Mouse (Mus musculus) heart, adult 11 months (tissue): ENCODE measurements around the gene Pigu.

Experiments
- DNase-seq: peaks from one replicate; pipeline ENCODE4 v3.0.0; 2022

Pigu gene

GRCm38 (mm10) chr2:155357686-155358399, 613 bp upstream of the Pigu start:
- peak; percentile 70 for DNase-seq

DNA sequence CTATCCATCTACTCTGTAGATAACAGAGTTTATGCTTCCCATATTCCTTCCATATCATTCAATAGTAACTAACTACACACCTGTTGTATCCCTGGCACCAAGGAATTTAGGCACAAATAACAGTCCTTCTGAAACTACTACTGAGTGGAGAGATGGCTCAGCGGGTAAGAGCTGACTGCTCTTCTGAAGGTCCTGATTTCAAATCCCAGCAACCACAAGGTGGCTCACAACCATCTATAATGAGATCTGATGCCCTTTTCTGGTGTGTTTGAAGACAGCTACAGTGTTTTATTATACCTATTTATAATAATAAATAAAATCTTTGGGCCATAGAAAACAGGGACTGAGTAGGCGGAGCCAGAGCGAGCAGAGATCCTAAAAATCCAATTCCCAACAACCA, 2.8 kb downstream of the Pigu start:
- peak; percentile 52 for DNase-seq

- DNase-seq: no peak
Measured at GRCm38 (mm10) chr2:155346670-155347069, 10.6 kb downstream of the Pigu start.

DNA sequence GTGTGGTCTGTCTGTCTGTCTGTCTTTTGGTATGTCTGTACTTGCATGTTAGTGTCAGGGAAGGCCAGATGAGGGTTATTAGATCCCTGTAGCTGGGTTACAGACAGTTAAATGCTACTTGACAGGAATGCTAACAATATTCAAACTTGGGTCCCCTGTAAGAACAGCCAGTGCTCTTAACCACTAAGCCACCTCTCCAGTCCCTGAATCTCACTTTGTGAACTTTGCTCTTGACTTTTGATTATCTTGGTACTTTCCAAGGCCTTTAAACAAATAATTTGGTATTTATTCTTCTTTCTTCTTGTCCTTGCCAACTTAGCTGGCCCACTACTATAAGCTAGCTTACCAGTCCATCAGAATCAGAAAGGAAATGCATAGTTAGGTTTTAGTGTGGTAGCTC, 17.1 kb downstream of the Pigu start:
- no peak for DNase-seq

DNA sequence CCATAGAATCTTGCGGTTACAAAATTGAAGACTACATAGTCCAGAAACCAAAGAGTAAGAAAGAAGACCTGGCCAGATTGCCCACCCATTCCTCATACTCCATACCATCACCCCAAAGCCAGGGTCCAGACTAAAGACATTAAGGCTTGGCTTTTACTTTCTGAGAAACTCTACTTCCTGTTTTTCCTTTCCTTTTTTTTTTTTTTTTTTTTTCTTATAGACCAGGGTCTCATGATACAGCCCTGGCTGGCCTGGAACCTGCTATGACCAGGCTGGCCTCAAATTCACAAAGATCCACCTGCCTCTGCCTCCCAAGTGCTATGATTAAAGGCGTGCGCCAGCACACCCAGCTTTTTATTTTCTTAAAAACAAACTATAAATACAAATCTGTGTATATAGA, 21.0 kb downstream of the Pigu start:
- no peak for DNase-seq

DNA sequence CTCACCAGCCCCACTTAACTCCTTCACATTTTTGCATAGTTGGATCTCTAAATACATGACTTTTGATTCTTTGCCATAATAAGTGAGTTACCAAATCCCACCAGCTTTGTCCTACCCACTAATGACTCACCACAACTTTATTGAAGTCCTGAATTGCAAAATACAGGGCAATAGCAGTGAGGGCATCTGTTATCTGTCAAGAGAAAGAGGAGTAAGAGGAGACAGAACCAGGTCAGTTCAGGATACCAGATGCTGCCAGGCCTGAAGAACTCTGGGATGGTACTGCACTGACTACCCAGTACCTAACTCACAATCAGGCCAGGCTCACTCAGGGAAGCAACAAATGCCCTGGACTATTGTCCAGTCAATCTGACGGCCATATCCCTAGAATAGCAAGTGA, 22.0 kb downstream of the Pigu start:
- peak; percentile 68 for DNase-seq

- DNase-seq: peak; percentile 34
Measured at GRCm38 (mm10) chr2:155333421-155333820, 23.8 kb downstream of the Pigu start.

GRCm38 (mm10) chr2:155331351-155331750, 25.9 kb downstream of the Pigu start:
- DNase-seq: no peak

GRCm38 (mm10) chr2:155330811-155331210, 26.4 kb downstream of the Pigu start:
- DNase-seq: no peak

DNA sequence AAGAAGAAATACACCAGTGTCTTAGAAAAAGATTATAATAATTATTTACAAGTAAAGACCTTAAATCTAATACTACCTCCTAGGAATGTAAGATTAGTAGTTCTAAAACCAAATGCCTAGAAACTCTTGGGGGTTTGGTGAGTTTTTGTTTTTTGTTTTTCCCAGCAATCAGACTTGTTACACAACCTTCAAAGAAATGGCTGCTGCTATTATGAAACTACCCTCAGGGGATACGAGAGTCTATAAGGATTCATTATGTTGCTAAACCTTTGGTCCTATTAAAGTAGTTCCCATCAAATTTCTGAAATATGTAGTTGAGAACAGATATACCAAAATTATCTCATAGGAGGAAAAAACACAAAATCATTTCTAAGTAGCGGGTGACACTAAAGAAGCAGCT, 27.5 kb downstream of the Pigu start:
- DNase-seq: no peak

DNA sequence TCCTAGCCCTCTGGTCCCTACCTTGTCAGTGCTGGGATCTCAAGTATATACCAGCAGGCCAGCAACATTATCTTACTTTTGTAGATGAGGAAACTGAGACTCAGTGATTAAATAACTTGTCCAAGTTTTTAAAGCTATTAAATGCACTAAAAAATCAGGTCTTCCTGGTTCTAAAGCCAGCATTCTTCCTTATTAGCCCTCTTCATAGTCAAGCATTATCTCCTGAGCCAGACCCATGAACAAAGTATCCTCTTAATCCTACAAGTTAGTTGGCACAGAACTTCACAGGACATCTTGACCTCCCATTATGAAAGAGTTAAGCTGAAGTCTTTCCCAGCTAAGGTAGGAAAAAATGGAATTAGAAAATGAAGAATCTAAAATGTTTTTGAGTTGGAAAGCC, 28.3 kb downstream of the Pigu start:
- peak; percentile 14 for DNase-seq

- DNase-seq: no peak
Measured at GRCm38 (mm10) chr2:155327906-155328305, 29.3 kb downstream of the Pigu start.

GRCm38 (mm10) chr2:155326001-155326400, 31.2 kb downstream of the Pigu start:
- DNase-seq: peak; percentile 59

GRCm38 (mm10) chr2:155320596-155320995, 36.6 kb downstream of the Pigu start:
- peak; percentile 96 for DNase-seq

GRCm38 (mm10) chr2:155318618-155319017, 38.6 kb downstream of the Pigu start:
- no peak for DNase-seq

DNA sequence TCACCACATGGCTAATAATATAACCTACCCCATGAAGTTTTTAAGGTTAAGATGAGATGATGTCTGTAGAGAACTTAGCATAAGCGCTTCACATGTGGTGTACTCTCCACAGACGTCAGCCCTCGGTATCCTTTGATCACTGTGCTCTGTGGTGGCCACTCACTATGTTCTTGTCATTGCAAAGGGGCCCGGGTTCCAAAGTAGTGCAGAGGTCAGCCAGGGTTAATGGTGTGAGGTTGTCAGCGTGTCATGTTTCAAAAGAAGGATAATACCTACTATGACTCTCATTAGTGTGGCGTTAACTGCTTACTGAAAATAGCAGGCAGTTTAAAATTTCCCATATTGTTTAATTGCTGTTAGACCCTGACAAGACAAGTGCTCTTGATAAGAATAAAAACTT, 43.6 kb downstream of the Pigu start:
- DNase-seq: no peak

GRCm38 (mm10) chr2:155308936-155309592, 48.2 kb downstream of the Pigu start:
- peak; percentile 96 for DNase-seq

DNA sequence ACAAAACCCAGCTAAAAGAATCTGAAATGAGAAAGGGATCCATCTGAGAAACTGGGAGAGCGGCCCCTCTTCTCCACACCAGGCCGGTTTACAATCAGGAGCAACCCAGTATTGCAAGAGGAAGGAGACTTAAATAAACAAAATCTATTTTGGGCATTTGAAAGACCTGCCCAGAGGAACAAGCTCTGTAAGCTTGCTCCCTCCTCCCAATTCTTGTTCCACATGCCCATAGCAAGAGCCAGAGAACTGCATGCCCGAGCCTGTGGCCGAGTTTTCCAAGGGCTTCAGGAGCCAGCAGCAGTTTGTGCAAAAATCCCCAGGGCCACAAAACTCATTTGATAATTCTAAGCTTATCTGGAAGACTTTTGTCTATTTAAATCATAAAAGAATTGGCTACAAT, 57.7 kb downstream of the Pigu start:
- DNase-seq: peak; percentile 91

DNA sequence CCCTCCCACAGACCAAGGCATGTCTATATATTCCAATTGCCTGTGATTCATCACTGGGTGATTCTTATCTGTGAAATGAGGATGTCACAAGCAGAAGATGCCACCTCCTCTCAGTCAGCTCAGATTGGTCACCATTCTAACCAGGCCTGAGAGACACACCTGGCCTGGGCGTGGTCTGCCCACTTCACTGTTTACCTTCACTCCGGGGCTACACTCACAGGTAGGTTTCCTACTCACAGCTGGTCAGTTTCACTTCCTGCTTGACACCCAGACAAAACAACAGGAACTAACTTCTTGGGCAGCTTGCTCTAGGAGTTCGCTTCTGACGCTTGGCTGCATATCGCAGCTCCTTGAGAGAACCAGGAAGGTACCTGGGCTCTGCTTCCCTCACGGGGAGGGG, 61.8 kb downstream of the Pigu start:
- DNase-seq: no peak

DNA sequence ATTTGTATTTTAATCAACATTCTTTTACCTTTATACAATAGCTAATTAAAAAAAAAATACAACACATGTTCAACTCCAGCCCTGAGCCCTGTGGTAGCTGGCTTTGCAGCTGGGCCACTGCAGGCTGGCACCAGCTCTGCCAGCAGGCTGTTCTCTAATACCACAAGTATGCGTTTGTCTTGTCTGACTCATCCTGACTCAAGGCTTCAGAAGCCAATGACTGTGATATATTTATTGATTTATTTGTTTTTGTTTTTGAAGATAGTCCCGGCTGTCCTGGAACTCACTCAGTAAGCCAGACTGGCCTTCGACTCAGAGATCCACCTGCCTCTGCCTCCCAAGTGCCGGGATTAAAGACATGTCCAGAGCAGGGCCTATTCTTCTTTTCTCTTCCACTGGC, 63.3 kb downstream of the Pigu start:
- no peak for DNase-seq

- DNase-seq: peak; percentile 95
Measured at GRCm38 (mm10) chr2:155293382-155293781, 63.8 kb downstream of the Pigu start.

DNA sequence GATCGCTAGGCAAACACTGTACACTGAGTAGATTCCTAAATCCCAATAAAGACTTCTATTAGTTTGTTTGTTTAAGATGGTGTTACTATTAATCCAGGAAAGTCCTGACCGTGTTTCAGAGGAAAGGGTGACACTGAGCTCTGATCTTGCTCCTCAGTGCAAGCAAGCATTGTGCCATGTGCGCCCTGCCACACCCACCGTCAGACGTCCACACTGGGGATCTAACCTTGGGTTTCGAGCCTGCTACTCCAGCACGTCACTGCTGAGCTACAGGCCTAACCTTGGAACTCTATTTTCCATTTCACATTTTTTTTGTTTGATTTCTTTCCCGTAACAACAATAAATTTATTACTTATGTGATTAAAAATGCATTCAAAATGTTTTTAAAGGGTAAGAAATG, 67.2 kb downstream of the Pigu start:
- no peak for DNase-seq

- DNase-seq: peak; percentile 96
Measured at GRCm38 (mm10) chr2:155287456-155288250, 69.6 kb downstream of the Pigu start.

GRCm38 (mm10) chr2:155285744-155286143, 71.5 kb downstream of the Pigu start:
- DNase-seq: no peak
